Mouse (Mus musculus) MN1 (cell line): ENCODE data around the gene Tinagl1.

Experiments used
- DNase-seq: peaks from one replicate; pipeline ENCODE4 v3.0.0-alpha.2; 2016; ENCODE audit warnings: low spot score

The Tinagl1 gene

DNA sequence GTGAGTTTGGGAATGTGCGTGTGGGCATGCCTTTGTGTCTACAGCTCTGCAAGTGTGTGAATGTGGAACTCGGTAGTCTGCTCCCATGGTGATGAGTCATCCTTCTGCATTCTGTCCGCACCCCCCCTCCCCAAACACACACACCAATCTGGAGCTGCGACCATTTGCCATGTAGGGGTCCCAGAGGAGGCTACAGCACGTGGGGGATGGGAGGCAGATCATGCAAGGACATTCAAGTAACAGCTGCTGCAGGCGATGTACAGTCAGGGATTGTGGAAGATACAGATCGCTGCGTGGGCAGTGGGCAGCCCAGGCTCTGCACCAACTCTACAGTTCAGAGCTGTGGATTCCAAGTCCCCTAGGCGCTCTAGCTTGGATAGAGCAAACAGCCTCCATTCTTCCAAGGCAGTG lies 33.9 kb downstream of the Tinagl1 start:
- peak; percentile 45 for DNase-seq

GRCm38 (mm10) chr4:130139214-130139492 lies 35.8 kb downstream of the Tinagl1 start, which contains the start of gene Hcrtr1:
Gene Hcrtr1, minus strand, starts transcription at chr4:130139359.
- DNase-seq: no peak

GRCm38 (mm10) chr4:130138441-130139213 lies 36.3 kb downstream of the Tinagl1 start:
- no peak for DNase-seq

GRCm38 (mm10) chr4:130133399-130133798 lies 41.5 kb downstream of the Tinagl1 start:
- no peak for DNase-seq

DNA sequence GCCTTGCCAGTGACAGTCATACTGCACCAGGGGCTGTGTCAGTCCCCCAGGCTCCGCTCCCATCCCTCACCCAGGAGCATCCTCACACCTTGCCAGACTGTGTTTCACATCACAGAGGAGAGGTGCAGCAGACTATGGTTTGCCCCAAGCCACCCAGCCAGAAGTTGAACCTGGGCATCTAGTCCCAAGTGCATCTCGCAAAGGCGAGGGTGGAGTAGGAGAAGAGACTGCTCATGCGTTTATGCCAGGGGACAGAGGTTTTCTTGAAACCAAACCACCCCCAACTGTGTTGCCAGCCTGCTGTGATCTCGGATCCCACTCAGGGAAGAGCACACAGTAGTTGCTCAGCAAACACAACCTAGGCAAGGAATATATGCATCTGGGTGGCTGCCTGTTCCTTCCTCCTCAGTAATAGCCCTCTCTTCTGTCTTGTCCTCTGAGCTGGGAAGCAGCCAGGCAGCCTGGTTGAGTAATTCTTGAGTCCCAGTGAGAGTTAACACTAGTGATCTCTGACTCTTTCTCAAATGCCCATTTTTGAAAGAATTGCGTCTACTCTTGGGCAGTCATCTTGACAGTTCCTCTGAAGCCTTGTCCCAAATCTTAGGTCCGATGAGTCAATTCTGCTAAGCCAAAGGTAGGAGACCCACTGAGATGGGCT lies 43.3 kb downstream of the Tinagl1 start:
- no peak for DNase-seq

- no peak for DNase-seq
Observed at GRCm38 (mm10) chr4:130130641-130131350, 44.1 kb downstream of the Tinagl1 start.

DNA sequence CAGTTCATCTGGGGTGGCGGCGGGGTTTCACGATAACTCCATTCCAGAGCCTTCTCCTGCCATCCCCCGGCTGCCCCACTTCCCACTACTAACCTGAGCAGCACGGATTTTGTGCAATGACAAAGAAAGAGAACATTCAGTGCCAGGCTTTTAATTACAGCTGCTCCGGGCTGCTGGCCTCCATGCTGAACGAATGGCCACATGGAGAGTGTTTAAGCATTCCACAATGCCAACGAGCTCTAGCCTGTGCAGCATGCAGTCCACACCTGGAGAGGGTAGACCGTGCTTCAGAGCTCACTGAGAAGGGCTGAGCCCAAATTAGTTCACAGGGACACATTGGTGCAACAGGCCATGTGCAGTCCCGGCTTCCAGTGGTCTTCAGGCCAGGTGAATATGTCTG lies 44.8 kb downstream of the Tinagl1 start:
- no peak for DNase-seq

GRCm38 (mm10) chr4:130128907-130129306 lies 46.0 kb downstream of the Tinagl1 start:
- no peak for DNase-seq

DNA sequence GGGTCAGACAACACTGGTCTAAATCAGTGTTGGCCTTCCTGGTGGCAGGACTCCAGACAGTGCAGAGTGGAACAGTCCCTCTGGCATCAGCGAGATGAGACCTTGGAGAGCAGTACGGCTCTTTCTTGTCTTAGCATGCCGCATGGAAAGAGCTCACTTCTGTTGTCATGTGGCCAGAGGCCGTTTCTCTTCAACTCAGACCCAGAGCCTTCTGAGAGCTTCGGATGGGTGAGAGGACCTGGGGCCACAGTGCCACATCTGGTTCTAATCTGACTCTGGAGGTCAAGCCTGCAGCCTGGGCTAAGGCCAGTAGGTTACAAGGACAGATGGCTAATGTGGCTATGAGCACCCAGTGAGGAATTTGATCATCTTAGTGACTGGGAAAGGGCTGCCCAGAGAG lies 49.0 kb downstream of the Tinagl1 start:
- no peak for DNase-seq

- DNase-seq: no peak
Observed at GRCm38 (mm10) chr4:130125164-130125563, 49.8 kb downstream of the Tinagl1 start.

DNA sequence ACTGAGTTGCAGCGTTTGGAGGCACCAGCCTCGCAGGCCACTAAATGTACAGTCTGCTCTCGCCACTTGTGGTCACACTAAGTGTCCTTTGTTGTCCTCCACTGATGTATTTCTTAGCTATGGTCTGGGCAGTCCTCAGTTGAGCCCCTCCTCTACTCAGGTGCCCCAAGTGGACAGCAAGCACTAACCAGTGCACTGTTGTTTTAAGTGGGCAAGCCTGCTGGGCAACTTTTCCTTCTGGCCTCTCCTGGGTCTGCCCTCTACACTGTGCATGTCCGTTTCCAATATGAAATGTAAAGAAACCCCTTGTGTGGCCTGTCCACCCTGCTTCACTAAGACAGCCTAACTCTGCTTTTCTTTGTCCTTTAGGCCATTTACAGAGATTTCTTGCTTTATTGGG lies 50.8 kb downstream of the Tinagl1 start:
- DNase-seq: no peak

- DNase-seq: no peak
Observed at GRCm38 (mm10) chr4:130123020-130123419, 51.9 kb downstream of the Tinagl1 start.

GRCm38 (mm10) chr4:130121560-130121959 lies 53.4 kb downstream of the Tinagl1 start:
- DNase-seq: no peak

DNA sequence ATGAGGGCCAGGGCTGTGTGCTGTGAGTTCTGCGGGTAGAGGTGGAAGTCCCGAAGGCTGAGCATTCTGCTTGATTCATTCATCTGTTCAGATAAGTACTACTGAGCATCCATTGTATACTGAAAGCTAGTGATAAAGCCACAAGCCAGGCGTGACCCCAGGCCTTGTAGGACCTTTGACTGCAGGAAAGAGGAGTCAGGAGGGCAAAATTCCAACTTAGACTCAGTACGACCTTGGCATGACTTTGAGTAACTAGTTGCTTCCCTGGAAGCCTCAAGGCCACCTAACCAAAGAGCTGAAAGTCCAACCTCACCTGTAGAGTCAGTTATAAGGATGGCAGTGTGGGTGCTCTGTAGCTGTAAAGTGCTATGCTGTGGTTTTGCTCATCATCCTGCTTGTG lies 54.2 kb downstream of the Tinagl1 start:
- no peak for DNase-seq
